Mouse (Mus musculus) heart, embryonic 11.5 days (tissue): ENCODE data around the gene Syvn1. TPM values are rescaled to one million over a fixed set of nuclear protein-coding genes. Genes with fewer than 3 reads are reported as not detected.

ENCODE experiments used
- ATAC-seq: fragments of 200-750 bp; cut with Nextera tagmentation; replicated peaks from 2 replicates; pipeline ENCODE4 v1.8.0; 2017; ENCODE audit warnings: moderate library complexity; ENCODE audit not compliant: insufficient number of reproducible peaks, low FRiP score, low TSS enrichment
- H3K27ac ChIP-seq: fragments of 300-500 bp; sonication (generic); 2 replicates; pipeline ENCODE4 v1.5.1; 2014; ENCODE audit warnings: mild to moderate bottlenecking, low read depth, low read length
- H3K27me3 ChIP-seq: fragments of 300-500 bp; sonication (generic); 2 replicates; pipeline ENCODE4 v1.6.1; 2014; ENCODE audit warnings: mild to moderate bottlenecking, low read length, mixed read lengths; ENCODE audit not compliant: control insufficient read depth, insufficient read depth
- H3K36me3 ChIP-seq: fragments of 300-500 bp; sonication (generic); 2 replicates; pipeline ENCODE4 v1.6.1; 2014; ENCODE audit warnings: mild to moderate bottlenecking, low read length, moderate library complexity, mixed read lengths; ENCODE audit not compliant: control insufficient read depth, insufficient read depth
- H3K4me1 ChIP-seq: fragments of 300-500 bp; sonication (generic); 2 replicates; pipeline ENCODE4 v1.6.1; 2014; ENCODE audit warnings: low read length; ENCODE audit not compliant: control insufficient read depth, insufficient read depth
- H3K4me2 ChIP-seq: fragments of 300-500 bp; sonication (generic); 2 replicates; pipeline ENCODE4 v1.6.1; 2014; ENCODE audit warnings: mild to moderate bottlenecking, moderate library complexity
- H3K4me3 ChIP-seq: fragments of 300-500 bp; sonication (generic); 2 replicates; pipeline ENCODE4 v1.5.1; 2014; ENCODE audit warnings: low read depth, low read length
- H3K9ac ChIP-seq: fragments of 300-500 bp; sonication (generic); 2 replicates; pipeline ENCODE4 v1.6.1; 2014; ENCODE audit warnings: mild to moderate bottlenecking, low read depth, low read length, moderate library complexity
- H3K9me3 ChIP-seq: fragments of 300-500 bp; sonication (generic); replicated peaks from 2 replicates; pipeline ENCODE4 v1.6.1; 2016; ENCODE audit warnings: low read length; ENCODE audit not compliant: control insufficient read depth
- WGBS: fragments of 180-500 bp; shearing (Covaris S2); extraction: QIAGEN DNeasy Blood & Tissue Kit; methylation state at CpG from one replicate; pipeline ENCODE4 v1.1.7; 2014; ENCODE audit not compliant: insufficient replicate concordance; 5-methylcytosine and 5-hydroxymethylcytosine counted together
- polyA plus RNA-seq: library from polyadenylated mRNA; unstranded; fragments of >200 nt; fragmentation: Nextera tagmentation; extraction: Ambion mirVana; gene quantifications from 2 replicates; pipeline ENCODE4 v1.2.1, GENCODE M21; 2014

Gene Syvn1
- polyA plus RNA-seq, 1 experiment from 2014 or later: 19.5 TPM

DNA sequence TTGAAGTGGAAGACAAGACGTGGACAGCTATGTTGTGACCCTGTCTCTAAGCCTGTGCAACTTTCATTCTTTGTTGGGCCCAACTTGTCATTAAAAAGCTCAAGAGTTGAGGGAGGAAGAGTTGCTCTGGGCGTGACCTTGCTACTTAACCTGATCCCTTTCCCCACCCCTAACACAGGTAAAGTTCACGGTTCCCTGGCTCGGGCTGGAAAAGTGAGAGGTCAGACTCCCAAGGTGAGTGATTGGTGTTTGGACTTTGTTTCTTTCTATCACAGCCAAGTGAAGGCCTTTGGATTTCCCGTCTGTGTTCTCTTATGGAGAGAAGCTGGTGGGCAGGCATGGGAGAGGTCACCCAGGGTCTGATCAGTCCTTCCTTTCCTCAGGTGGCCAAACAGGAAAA lies 12.6 kb downstream of the Syvn1 start:
- Histone ChIP-seq H3K9ac (peak overlapping the region; percentile 96), H3K27ac (no peak overlapping the region)
- 80% methylated on average over 5 of the region's 5 CpGs for WGBS

DNA sequence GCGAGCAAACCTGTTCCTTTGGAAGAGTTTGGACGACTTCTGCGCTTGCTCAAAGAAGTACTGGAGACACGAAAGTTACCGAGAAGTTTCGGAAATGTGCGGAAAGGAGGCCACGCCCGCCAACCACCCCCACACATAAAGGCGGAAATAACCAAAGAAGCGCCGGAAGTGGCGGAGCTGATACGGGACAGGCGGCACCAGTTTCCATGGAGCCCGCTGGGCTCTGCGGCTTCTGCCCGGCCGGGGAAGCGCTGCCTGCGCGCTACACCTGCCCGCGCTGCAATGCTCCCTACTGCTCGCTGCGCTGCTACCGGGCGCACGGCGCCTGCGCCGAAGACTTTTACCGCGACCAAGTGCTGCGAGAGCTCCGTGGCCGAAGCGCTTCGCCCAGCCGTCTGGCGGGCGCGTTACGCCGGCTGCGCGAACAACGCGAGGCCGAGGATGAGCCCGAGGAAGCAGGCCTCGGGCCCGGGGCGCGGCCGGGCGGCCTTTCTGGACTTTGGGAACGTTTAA lies 14.7 kb downstream of the Syvn1 start, which contains the start of gene Znhit2:
Gene Znhit2, plus strand, starts transcription at position 172 of the 513 bp plus-strand sequence.
- H3K36me3 ChIP-seq: no peaks in the 10 kb centered on the region
- under 1% methylated on average over 58 of the region's 58 CpGs for WGBS
- H3K4me2 ChIP-seq: peak within 1 kb of the TSS; percentile 100

More for the DNA sequence above, 12.6 kb downstream of the Syvn1 start:
- no peak for ATAC-seq
- Histone ChIP-seq H3K4me2 (peak overlapping the region; percentile 85), H3K9me3 (no peaks in the 10 kb centered on the region), H3K27me3 (no peaks in the 10 kb centered on the region), H3K4me3 (peak overlapping the region; percentile 90), H3K36me3 (peaks cover 9% of the 10 kb centered on the region), H3K4me1 (peaks cover 27% of the 10 kb centered on the region)

DNA sequence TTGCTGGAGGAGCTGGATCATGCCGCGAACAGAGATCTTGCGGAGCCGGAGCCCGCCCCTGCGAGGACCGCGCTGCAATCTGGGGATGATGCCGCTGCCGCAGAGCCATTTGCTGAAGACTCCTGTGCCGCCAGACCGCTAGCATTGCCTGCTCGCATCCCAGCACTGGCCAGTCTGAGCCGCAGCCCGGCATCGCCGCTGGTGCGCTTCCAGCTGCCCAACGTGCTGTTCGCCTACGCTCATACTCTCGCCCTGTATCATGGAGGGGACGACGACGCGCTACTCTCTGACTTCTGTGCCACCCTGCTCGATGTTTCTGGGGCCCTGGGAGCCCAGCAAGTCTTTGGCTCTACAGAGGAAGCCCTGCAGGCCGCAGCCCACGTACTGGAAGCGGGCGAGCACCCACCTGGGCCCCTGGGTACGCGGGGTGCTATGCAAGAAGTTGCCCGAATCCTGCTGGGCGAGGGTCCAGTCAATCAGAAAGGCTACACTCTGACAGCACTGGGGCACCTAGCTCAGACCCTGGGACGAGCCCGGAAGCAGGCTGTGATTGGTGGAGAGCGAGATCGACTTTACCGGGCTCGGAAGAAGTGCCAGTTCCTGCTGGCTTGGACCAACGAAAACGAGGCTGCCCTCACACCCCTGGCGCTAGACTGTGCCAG lies 15.4 kb downstream of the Syvn1 start:
- H3K9me3 ChIP-seq: no peaks in the 10 kb centered on the region
- no peak for ATAC-seq
- peak overlapping the region; percentile 100 for H3K4me2 ChIP-seq
- peaks cover 26% of the 10 kb centered on the region for H3K4me1 ChIP-seq
- H3K9ac ChIP-seq: peak overlapping the region; percentile 96
- 2% methylated on average over 41 of the region's 44 CpGs for WGBS
- H3K36me3 ChIP-seq: no peaks in the 10 kb centered on the region
- peak overlapping the region; percentile 98 for H3K27ac ChIP-seq
- H3K27me3 ChIP-seq: no peaks in the 10 kb centered on the region
- H3K4me3 ChIP-seq: peak overlapping the region; percentile 88

More for the DNA sequence above, 14.7 kb downstream of the Syvn1 start, which contains the start of gene Znhit2:
- peak; percentile 50 for ATAC-seq
- H3K4me3 ChIP-seq: peak within 1 kb of the TSS; percentile 88
- H3K4me1 ChIP-seq: peaks cover 27% of the 10 kb centered on the region
- H3K27me3 ChIP-seq: no peaks in the 10 kb centered on the region
- peak within 1 kb of the TSS; percentile 98 for H3K27ac ChIP-seq
- H3K9ac ChIP-seq: peak within 1 kb of the TSS; percentile 96
- no peaks in the 10 kb centered on the region for H3K9me3 ChIP-seq

DNA sequence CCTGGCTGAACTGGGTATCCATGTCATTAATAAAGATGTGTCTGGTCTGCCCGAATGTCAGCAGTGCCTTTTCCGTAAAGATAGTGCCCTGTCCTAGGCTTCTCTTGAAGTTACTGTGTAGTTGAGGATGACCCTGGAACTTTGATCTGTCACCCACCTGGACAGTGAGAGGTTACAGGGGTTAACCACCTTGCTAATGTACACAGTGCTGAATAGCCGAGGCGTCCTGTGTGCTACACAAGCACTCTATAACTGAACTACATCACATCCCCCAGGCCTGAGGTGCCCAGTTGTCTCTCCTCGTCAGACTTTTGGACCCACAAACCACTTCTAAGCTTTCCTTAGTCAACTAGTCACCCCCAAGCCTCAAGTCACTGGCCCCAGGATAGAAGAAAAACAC lies 16.0 kb downstream of the Syvn1 start:
- Histone ChIP-seq H3K36me3 (no peaks in the 10 kb centered on the region), H3K27ac (no peak overlapping the region), H3K27me3 (no peaks in the 10 kb centered on the region), H3K4me2 (peak overlapping the region; percentile 100), H3K9ac (peak overlapping the region; percentile 96), H3K4me3 (peak overlapping the region; percentile 88), H3K4me1 (peaks cover 30% of the 10 kb centered on the region), H3K9me3 (no peaks in the 10 kb centered on the region)
- no peak for ATAC-seq
- 65% methylated on average over 5 of the region's 5 CpGs for WGBS

DNA sequence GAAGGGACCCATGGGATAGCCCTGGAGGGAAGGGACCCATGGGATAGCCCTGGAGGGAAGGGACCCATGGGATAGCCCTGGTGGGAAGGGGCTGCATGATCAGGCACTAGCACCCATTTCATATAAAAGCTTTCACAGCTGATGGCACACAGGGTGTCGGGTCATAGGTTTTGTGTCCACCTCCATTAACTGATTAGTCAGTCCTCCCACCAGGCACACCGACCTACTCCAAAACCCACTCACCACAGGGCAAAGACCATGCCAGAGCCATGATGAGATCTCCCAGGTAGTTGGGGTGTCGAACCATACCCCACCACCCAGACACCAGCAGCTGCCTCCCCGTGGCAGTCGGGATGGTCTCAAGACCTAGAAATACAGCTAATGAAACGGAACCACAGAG lies 16.7 kb downstream of the Syvn1 start:
- H3K4me3 ChIP-seq: no peak overlapping the region
- no peak overlapping the region; the same call in 1 of the 2 replicates for H3K9ac ChIP-seq
- no peak overlapping the region for H3K27ac ChIP-seq
- H3K36me3 ChIP-seq: no peaks in the 10 kb centered on the region
- no peak for ATAC-seq
- H3K9me3 ChIP-seq: no peaks in the 10 kb centered on the region
- H3K27me3 ChIP-seq: no peaks in the 10 kb centered on the region
- 94% methylated on average over 6 of the region's 6 CpGs for WGBS
- peaks cover 34% of the 10 kb centered on the region for H3K4me1 ChIP-seq
- H3K4me2 ChIP-seq: no peak overlapping the region

DNA sequence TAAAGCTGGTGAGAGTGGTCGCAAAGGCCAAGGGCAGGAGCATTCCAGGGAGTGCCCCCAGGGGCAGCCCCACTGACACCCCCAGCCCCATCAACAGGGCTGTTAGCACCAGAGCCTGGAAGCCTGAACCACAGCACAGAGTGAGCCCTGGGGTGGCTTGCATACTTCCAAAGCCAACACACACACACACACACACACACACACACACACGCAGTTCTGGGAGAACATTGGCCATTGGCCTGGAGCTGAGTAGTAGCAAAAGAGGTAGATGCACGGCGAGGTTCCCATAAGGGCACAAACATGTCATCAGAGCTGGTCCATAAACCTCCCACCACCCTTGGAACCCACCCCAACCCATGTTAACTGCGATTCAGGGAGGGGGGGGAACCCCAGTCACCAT lies 20.2 kb downstream of the Syvn1 start:
- Histone ChIP-seq H3K4me3 (peak overlapping the region; percentile 52), H3K36me3 (peaks cover 17% of the 10 kb centered on the region), H3K27me3 (no peaks in the 10 kb centered on the region), H3K9ac (peak overlapping the region; percentile 71), H3K4me1 (peaks cover 31% of the 10 kb centered on the region), H3K9me3 (no peaks in the 10 kb centered on the region), H3K27ac (no peak overlapping the region; the same call in 1 of the 2 replicates), H3K4me2 (peak overlapping the region; percentile 99)
- 33% methylated on average over 5 of the region's 5 CpGs for WGBS
- 0 out of 2 replicates have a peak, but pooled peaks have one; percentile 0 for ATAC-seq

DNA sequence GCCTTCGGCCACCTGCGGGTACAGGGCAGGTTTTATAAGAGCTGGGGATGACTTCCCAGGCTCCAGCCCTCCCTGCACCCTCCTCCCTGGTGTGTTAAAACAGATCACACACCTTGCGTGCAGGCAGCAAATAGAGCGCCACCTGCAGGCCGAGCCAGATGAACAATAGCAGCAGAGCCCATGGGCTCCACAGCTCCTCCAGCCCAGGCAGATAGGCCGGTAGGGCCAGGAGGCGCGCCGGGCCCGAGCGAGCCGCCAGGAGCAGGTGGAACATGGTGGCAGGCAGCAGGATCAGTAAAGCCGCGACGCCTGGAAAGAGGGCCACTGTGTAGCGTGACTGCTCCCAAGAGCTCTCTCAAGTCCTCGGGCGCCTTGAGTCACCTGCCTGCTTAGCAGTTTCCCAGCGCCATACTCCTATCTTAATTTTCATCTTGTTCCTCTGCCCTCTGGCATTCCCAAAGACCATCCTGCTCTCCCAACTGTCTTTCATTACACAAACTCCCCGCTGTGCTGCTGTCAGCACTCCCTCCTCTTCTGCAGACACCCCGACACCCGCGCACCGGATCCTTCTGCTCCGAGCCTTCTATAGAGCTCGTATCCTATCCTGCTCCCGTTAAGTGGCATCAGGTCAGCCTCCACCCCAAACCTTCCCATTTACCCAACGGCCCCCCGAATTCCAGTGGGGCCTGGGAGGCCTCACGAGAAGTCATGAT lies 20.8 kb downstream of the Syvn1 start:
- H3K36me3 ChIP-seq: peaks cover 17% of the 10 kb centered on the region
- ATAC-seq: peak; percentile 43
- H3K4me3 ChIP-seq: peak overlapping the region; percentile 52
- 2% methylated on average over 30 of the region's 30 CpGs for WGBS
- H3K4me1 ChIP-seq: peaks cover 25% of the 10 kb centered on the region
- no peaks in the 10 kb centered on the region for H3K9me3 ChIP-seq
- H3K4me2 ChIP-seq: peak overlapping the region; percentile 99
- peak overlapping the region; percentile 71 for H3K9ac ChIP-seq
- no peaks in the 10 kb centered on the region for H3K27me3 ChIP-seq
- peak overlapping the region; percentile 57 for H3K27ac ChIP-seq

DNA sequence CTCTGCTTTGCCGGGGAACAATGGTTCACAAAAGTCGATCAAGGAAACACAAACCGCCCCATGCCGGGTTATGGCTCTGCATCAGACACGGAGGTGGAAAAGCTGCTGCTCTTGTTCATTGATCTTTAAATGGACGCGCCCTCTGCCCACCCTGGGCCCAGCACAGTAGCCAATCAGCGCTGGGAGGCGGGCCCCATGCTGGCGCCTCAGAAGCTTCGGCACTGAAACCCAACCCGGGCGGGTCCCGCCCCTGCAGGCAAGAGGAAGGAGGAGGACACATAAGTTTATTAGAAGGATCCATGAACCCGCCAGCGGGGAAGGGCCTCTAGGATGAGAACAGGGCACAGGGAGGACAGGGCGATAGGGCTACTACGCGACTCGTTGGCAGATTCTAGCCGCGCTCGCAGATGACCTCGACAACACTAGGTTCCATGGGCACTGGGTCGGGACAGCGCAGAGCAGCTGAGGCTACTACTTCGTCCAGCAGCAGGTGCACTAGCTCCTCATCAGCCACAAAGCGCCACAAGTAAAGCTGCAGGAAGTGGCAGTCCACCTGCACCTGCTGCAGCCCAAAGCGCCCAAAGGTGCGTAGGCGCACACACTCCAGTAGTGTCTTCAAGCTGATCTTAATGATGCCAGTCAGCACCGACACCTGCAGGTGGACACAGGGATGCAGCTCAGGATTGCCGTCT lies 21.5 kb downstream of the Syvn1 start, which contains the start of gene Tm7sf2:
Gene Tm7sf2, minus strand, starts transcription at position 650 of the 692 bp plus-strand sequence.
- H3K4me3 ChIP-seq: peak within 1 kb of the TSS; percentile 52
- no peaks in the 10 kb centered on the region for H3K27me3 ChIP-seq
- peak within 1 kb of the TSS; percentile 99 for H3K4me2 ChIP-seq
- peaks cover 18% of the 10 kb centered on the region for H3K4me1 ChIP-seq
- ATAC-seq: peak; percentile 84
- H3K36me3 ChIP-seq: peaks cover 17% of the 10 kb centered on the region
- H3K9me3 ChIP-seq: no peaks in the 10 kb centered on the region
- WGBS: 13% methylated on average over 33 of the region's 33 CpGs
- peak within 1 kb of the TSS; percentile 57 for H3K27ac ChIP-seq
- H3K9ac ChIP-seq: peak within 1 kb of the TSS; percentile 71
